In the genomic region with DNA sequence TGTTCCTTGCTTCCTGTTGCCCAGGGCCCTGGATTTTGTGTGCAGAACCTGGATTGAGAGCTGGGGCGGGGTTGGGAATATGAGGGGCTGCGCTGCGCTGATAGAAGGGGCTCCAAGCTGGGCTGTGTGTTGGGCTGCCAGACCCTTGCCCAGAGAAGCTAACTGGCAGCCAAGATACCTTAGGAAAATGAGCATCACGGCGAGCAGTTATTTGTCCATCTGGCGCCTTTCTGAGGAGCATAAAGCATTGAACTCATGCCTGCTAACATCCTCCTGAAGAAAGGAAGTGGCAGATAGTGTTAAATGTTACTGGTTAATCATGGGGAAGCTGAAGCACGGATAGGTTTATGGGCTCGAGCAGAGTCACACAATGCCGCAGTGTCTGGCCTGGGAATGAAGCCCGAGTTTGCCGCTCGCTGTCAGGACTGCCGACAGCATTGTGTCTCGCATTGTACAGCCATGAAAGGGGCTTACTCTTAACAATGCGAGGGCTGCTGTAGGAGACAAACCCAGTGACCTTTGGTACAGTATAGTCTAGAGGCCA, we compare ENCODE assay signal across 10 mouse cellular contexts.
DNase-seq lines count a peak whose midpoint lies in the region; ATAC-seq and TF ChIP-seq lines count a peak whose summit lies in the region.
"Had no signal": no experiment of that assay in that cellular context is flagged by ENCODE, and none has a peak within 500 bp of the region (broad histone marks: within the 10 kb centered on the region; RNA-seq: fewer than 3 reads in every experiment).

No protein-coding gene starts in this region.

- peaks cover 18% of the 10 kb centered on the region; the same call in 1 of the 2 replicates for H3K36me3 ChIP-seq in liver, adult 2 months (ENCODE audit: control insufficient read depth, insufficient read depth, low read length)
- no peaks in the 10 kb centered on the region for H3K36me3 ChIP-seq in liver, embryonic 11.5 days (ENCODE audit: control insufficient read depth, insufficient read depth, low read length)
- H3K36me3 ChIP-seq in hindbrain, embryonic 13.5 days, result no peaks in the 10 kb centered on the region
- H3K36me3 ChIP-seq in neural tube, embryonic 15.5 days, result peaks cover 1% of the 10 kb centered on the region; the same call in 1 of the 2 replicates
- H3K36me3 ChIP-seq: intestine, embryonic 15.5 days had no signal

- H3K4me3 ChIP-seq in liver, adult 2 months (ENCODE audit: insufficient read depth, low read depth, low read length), result no peak overlapping the region
- no peak overlapping the region for H3K4me3 ChIP-seq in liver, embryonic 11.5 days (ENCODE audit: low read depth, low read length)
- peak overlapping the region; percentile 11 for H3K4me3 ChIP-seq in hindbrain, embryonic 13.5 days
- peak overlapping the region; percentile 12 for H3K4me3 ChIP-seq in neural tube, embryonic 15.5 days (replicated peaks)
- H3K4me3 ChIP-seq: intestine, embryonic 15.5 days; liver, embryonic 12.5 days had no signal

- no peaks in the 10 kb centered on the region for H3K27me3 ChIP-seq in liver, adult 2 months (ENCODE audit: control insufficient read depth, insufficient read depth, low read length)
- no peaks in the 10 kb centered on the region for H3K27me3 ChIP-seq in liver, embryonic 11.5 days (replicated peaks; ENCODE audit: control insufficient read depth, insufficient read depth, low read length)
- peaks cover 6% of the 10 kb centered on the region; the same call in 1 of the 2 replicates for H3K27me3 ChIP-seq in hindbrain, embryonic 13.5 days
- no peaks in the 10 kb centered on the region; the same call in 1 of the 2 replicates for H3K27me3 ChIP-seq in neural tube, embryonic 15.5 days (replicated peaks)
- H3K27me3 ChIP-seq: intestine, embryonic 15.5 days; liver, embryonic 12.5 days had no signal

- peaks cover 2% of the 10 kb centered on the region; the same call in 1 of the 2 replicates for H3K79me2 ChIP-seq in liver, adult 2 months (ENCODE audit: control insufficient read depth, insufficient read depth, low read length)

- H3K27ac ChIP-seq in liver, adult 2 months (replicated peaks; ENCODE audit: insufficient read depth, low read depth, low read length), result peak overlapping the region; percentile 23; the same call in 1 of the 2 replicates
- no peak overlapping the region for H3K27ac ChIP-seq in liver, embryonic 11.5 days (ENCODE audit: low read depth, low read length)
- H3K27ac ChIP-seq in hindbrain, embryonic 13.5 days, result peak overlapping the region; percentile 75
- H3K27ac ChIP-seq in neural tube, embryonic 15.5 days (replicated peaks), result peak overlapping the region; percentile 45; the same call in 1 of the 2 replicates
- H3K27ac ChIP-seq: intestine, embryonic 15.5 days; liver, embryonic 12.5 days had no signal

- no peak overlapping the region for H3K4me2 ChIP-seq in liver, embryonic 11.5 days
- peak overlapping the region; percentile 52 for H3K4me2 ChIP-seq in hindbrain, embryonic 13.5 days
- peak overlapping the region; percentile 49 for H3K4me2 ChIP-seq in neural tube, embryonic 15.5 days
- H3K4me2 ChIP-seq: intestine, embryonic 15.5 days; liver, embryonic 12.5 days had no signal

- DNase-seq in liver, adult 2 months (ENCODE audit: extremely low read depth, low read depth, low spot score), result no peak
- no peak for DNase-seq in liver, embryonic 11.5 days (ENCODE audit: low spot score)
- DNase-seq in embryo, embryonic 10.5 days (ENCODE audit: low spot score), result peak; percentile 80
- DNase-seq in ovary, postnatal 10 days (ENCODE audit: low spot score), result no peak

- TF ChIP-seq POLR2A in liver, adult 2 months (IDR thresholded peaks at IDR 0.05; ENCODE audit: extremely low read depth, insufficient read depth, low read length), result no peak

- H3K9ac ChIP-seq in liver, adult 2 months (ENCODE audit: low read depth, low read length), result no peak overlapping the region
- no peak overlapping the region for H3K9ac ChIP-seq in liver, embryonic 11.5 days (ENCODE audit: low read depth, low read length)
- H3K9ac ChIP-seq in hindbrain, embryonic 13.5 days, result peak overlapping the region; percentile 61
- no peak overlapping the region for H3K9ac ChIP-seq in neural tube, embryonic 15.5 days (replicated peaks)
- H3K9ac ChIP-seq: intestine, embryonic 15.5 days; liver, embryonic 12.5 days had no signal

- no peak for TF ChIP-seq CTCF in liver, adult 2 months (IDR thresholded peaks at IDR 0.05; ENCODE audit: low read depth, low read length)

- no peaks in the 10 kb centered on the region for H3K9me3 ChIP-seq in liver, embryonic 11.5 days (ENCODE audit: control insufficient read depth, low read length)
- H3K9me3 ChIP-seq in hindbrain, embryonic 13.5 days, result no peaks in the 10 kb centered on the region
- no peaks in the 10 kb centered on the region for H3K9me3 ChIP-seq in neural tube, embryonic 15.5 days (replicated peaks)
- H3K9me3 ChIP-seq: intestine, embryonic 15.5 days; liver, embryonic 12.5 days had no signal

- WGBS in liver, adult 2 months, result 88% methylated on average over 15 of the region's 15 CpGs
- WGBS in liver, embryonic 11.5 days, result 86% methylated on average over 15 of the region's 15 CpGs
- 22% methylated on average over 15 of the region's 15 CpGs for WGBS in hindbrain, embryonic 13.5 days
- WGBS in neural tube, embryonic 15.5 days, result 11% methylated on average over 15 of the region's 15 CpGs

- ATAC-seq in liver, embryonic 11.5 days (replicated peaks; ENCODE audit: low FRiP score), result no peak
- peak; percentile 84 for ATAC-seq in hindbrain, embryonic 13.5 days (ENCODE audit: low FRiP score)
- ATAC-seq in neural tube, embryonic 15.5 days (ENCODE audit: low FRiP score), result peak; percentile 86
- no peak for ATAC-seq in erythroid progenitor cell, adult 5-6 weeks (replicated peaks; ENCODE audit: low FRiP score, poor library complexity, severe bottlenecking)
- ATAC-seq in erythroblast, adult 5-6 weeks (replicated peaks; ENCODE audit: low FRiP score, poor library complexity, severe bottlenecking), result no peak
- ATAC-seq: intestine, embryonic 15.5 days; liver, embryonic 12.5 days had no signal

- H3K4me1 ChIP-seq in liver, adult 2 months (ENCODE audit: control insufficient read depth, insufficient read depth, low read length), result no peaks in the 10 kb centered on the region
- H3K4me1 ChIP-seq in liver, embryonic 11.5 days (replicated peaks; ENCODE audit: control insufficient read depth, insufficient read depth, low read length), result no peaks in the 10 kb centered on the region
- H3K4me1 ChIP-seq in hindbrain, embryonic 13.5 days (replicated peaks), result peaks cover 30% of the 10 kb centered on the region
- peaks cover 23% of the 10 kb centered on the region for H3K4me1 ChIP-seq in neural tube, embryonic 15.5 days
- H3K4me1 ChIP-seq: intestine, embryonic 15.5 days; liver, embryonic 12.5 days had no signal

Comparison
In these comparisons a context has a peak if more than half of its experiments do, and no peak if none do; other contexts are left out.
1. H3K4me3 ChIP-seq: peak in hindbrain, embryonic 13.5 days (single experiment) and neural tube, embryonic 15.5 days (single experiment); none in liver, adult 2 months (single experiment) and liver, embryonic 11.5 days (single experiment).
2. ATAC-seq: peak in hindbrain, embryonic 13.5 days (single experiment) and neural tube, embryonic 15.5 days (single experiment); none in liver, embryonic 11.5 days (single experiment), erythroid progenitor cell, adult 5-6 weeks (single experiment) and erythroblast, adult 5-6 weeks (single experiment).